Mouse (Mus musculus) spleen, postnatal 4 days (tissue): ENCODE results near the gene Col5a1.

ENCODE experiments used
- DNase-seq, 2 experiments: peaks; one replicate each; pipeline ENCODE4 v3.0.0; 2022; ENCODE audit warnings: low spot score in 2 of 2

The Col5a1 gene

DNA sequence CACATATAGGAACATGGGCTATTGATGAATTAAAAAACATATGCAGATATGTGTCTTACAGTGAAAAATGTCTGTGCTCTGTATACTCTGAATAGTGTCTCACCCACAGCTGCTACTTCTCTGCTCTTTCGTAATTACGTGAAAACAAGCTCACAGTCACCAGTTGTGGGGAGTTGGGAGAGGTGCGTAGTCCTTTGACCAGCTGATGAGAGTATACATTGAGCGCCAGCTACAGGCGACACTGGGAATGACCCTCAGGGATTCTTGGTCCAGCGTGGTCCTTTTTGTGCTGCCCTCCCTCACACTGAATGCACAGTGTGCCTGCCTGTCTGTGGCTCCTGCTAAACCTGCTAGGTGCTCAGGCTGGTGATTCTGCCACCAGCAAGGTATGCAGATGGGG, 82.9 kb downstream of the Col5a1 start:
- no peak for DNase-seq

DNA sequence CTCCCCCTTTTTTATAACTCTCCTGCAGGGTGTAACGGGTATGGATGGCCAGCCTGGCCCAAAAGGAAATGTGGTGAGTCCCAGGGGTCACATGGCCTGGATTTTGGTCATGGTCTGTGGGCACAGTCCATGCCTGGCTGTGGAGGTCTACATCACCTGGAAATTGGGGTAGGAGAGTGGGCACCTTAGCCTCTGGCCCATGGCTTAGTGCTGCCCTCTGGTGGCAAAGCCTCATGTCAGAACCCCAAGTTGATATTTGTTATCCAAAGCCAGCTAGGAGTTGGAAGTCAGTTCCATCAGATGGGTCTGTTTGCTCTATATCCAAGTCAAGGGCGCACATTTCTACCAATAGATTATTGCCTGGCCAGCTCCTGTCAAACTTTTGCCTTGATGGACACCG, 87.6 kb downstream of the Col5a1 start:
- peak; percentile 46 to 82 for DNase-seq

- no peak for DNase-seq
Observed at GRCm38 (mm10) chr2:27975786-27976185, 89.6 kb downstream of the Col5a1 start.

GRCm38 (mm10) chr2:27976512-27976911, 90.3 kb downstream of the Col5a1 start:
- DNase-seq, result no peak

DNA sequence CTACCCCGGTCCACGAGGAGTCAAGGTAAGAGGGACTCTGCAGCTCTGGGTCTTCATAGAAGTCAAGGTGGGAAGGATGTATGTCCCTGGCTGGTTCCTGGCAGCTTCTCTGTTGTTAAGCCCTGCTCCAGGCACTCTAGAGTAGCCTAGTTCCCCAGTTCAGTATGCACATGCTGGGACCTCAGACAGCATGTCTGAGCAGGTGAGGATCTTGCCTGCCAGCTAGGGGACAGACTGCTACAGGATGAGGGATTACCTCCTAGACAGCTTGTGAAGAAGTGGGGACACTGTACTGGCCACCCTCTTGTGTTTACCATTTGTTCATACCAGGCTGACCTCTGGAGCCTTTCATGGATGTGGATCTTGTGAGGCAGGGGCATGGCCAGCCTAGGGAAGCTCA, 94.8 kb downstream of the Col5a1 start:
- DNase-seq, result no peak

GRCm38 (mm10) chr2:27981621-27982535, 95.7 kb downstream of the Col5a1 start:
- DNase-seq, result no peak

DNA sequence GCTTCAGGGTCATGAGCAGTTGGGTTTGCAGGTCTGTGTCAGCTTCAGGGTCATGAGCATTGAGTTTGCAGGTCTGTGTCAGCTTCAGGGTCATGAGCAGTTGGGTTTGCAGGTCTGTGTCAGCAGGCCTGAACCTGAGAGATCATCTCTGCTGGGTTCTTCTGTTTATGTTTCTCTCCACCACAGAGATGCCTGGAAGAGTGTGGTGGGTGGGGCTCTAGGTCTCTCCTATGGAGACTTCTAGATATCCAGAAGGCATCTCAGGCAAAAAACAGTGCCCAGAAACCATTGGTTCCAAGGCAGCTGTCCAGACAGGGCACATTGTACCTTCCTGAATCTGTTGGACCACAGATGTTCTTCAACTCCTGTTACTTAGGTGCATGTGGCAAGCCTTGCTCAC, 96.9 kb downstream of the Col5a1 start:
- DNase-seq, result no peak

DNA sequence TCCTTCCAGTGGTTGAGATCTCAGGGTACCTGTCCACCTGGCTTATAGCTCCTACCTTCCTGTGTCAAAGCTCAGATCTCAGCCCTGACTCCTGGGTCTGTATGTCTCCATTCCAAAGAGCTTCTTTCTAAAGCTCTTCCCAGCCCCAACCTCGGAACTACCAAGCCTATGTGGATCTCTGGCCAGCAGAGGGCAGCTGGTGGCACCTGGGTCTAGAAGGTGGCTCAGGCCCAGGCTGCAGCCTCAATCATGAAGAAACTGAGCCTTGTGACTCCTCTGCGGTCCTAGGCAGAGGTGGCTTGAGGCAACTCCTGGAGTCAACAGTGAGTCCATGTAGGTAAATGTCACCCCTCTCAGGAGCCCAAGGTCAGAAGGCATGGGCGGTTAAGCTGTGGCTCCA, 97.7 kb downstream of the Col5a1 start:
- peak; percentile 61 to 78 for DNase-seq

GRCm38 (mm10) chr2:27986751-27987150, 100.5 kb downstream of the Col5a1 start:
- DNase-seq, result no peak

- DNase-seq, result no peak
Observed at GRCm38 (mm10) chr2:27990430-27991211, 104.4 kb downstream of the Col5a1 start.

DNA sequence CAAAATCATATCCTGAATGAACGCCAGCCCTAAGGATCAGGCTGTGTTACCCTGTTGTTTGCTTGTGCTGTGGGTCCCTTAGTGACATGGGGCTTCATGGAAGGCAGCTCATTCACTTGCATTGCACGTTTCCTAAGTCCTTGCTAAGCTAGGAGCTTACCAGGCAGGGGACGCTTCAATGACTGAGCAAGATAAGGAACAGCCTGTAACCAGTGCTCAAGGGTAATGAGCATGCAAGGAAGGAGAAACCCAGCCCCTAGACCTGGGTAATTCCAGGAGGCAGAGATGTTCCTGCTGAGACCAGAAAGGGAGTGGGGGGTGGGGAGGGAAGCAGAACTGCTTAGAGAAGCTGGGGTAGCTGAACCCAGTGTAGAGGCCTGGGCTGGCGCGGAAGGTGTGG, 107.2 kb downstream of the Col5a1 start:
- no peak for DNase-seq

GRCm38 (mm10) chr2:27999996-28000583, 113.9 kb downstream of the Col5a1 start:
- no peak for DNase-seq

DNA sequence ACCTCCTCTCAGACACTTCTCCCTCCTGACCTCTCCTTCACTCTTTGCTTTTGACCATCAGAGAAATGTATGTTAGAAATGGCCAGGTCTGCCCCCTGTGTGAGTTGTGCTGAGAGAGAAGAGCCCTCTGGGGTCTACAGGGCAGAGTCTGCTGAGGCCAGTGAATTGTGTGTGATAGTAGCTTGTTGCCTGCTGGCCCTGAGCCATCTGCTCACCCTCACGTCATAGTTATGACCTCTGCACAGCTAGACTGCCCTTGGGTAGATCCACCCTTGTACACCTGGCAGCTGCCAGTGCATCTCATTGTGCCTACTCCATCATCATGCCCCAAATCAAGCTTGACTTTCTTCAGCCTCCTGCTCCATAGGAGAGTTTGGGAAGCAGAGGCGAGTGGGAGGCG, 114.4 kb downstream of the Col5a1 start:
- peak in 1 of 2 experiments; percentile 27 for DNase-seq

DNA sequence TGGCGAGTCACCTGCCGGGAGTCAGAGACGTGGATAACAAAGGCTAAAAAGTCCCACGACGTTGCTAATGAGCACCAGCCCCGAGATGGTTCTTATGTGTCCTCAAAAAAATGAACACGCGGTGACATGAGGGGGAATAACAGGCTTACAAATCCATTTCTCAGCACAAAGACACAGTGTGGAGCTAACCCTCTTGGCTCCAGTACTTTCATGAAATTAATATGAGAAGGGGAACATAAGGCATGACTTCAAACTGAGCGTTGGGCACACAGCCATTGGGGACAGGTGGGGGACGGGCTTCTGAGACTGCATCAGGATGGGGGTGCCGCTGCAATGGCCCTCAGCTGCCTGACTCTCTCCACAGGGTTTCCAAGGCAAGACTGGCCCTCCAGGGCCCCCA, 115.0 kb downstream of the Col5a1 start:
- no peak for DNase-seq

DNA sequence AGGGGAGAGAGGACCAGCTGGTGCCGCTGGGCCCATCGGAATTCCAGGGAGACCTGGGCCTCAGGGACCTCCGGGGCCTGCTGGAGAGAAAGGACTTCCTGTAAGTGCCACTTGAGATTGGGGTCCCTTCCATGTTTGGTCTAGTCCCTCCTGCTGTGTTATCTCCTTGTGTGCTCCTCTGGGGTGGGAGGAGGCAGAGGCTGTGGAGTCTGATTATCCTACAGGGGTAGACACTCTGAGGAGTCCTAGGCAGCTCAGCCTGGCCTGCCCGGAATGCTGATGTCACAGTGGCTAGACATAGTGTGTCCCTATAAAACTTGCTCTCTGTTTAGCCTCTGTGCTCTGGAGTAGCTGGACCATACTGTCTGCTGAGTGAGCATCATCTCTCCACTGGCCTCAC, 119.0 kb downstream of the Col5a1 start:
- peak in 1 of 2 experiments; percentile 49 for DNase-seq

GRCm38 (mm10) chr2:28008261-28008660, 122.0 kb downstream of the Col5a1 start:
- no peak for DNase-seq

DNA sequence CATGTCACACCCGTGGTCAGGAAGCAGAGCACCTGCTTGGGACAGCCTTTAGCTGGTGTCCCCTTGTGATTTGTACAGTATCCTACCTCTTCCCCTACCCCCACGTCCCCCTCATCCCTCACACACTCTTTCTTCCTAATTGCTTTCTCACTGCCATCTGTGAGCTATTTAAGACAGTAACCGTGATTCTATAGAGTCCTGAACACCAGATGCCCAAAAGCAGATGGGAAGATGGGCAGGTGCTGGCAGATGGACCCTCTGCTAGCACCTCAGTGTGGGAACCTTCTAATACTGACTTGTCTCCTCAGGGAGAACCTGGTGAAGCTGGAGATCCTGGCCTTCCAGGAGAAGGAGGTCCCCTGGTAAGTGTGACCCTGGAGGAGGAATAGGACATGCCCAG, 126.1 kb downstream of the Col5a1 start:
- DNase-seq, result no peak

DNA sequence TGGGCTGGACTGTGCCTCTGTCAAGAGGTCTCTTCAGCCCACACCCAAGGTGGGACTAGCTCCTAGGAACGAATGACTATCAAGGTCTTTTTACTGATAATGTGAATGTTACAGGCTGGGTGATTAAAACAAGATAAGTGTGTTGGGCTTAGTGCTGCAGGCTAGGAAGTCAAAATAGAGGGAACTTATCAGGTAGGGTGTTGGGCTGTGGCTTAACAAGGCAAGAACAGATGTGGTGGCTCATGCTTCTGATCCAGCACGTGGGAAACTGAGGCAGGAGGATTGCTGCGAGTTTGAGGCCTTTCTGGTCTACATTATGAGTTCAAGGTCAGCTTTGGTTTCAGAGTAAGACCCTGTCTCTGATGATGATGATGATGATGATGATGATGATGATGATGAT, 128.6 kb downstream of the Col5a1 start:
- no peak for DNase-seq

DNA sequence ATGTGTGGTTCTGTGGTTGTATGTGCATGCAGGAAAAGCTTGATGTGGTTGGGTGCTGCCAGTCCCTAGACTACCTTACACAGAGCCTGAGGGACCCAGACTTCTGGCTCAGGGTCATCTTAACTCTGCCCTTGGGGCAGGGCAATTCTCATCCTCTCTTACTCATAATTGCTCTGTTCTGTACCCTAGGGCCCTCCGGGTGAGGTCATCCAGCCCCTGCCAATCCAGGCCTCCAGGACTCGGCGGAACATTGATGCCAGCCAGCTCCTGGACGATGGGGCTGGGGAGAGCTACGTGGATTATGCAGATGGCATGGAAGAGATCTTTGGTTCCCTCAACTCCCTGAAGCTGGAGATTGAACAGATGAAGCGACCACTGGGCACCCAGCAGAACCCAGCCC, 138.2 kb downstream of the Col5a1 start:
- no peak for DNase-seq

- no peak for DNase-seq
Observed at GRCm38 (mm10) chr2:28025776-28026175, 139.6 kb downstream of the Col5a1 start.

GRCm38 (mm10) chr2:28031860-28032259, 145.6 kb downstream of the Col5a1 start:
- DNase-seq, result peak in 1 of 2 experiments; percentile 65

- peak; percentile 30 to 68 for DNase-seq
Observed at GRCm38 (mm10) chr2:28032469-28032868, 146.2 kb downstream of the Col5a1 start.
